Mouse (Mus musculus): ENCODE data around the gene Zswim4.

Gene Zswim4

DNA sequence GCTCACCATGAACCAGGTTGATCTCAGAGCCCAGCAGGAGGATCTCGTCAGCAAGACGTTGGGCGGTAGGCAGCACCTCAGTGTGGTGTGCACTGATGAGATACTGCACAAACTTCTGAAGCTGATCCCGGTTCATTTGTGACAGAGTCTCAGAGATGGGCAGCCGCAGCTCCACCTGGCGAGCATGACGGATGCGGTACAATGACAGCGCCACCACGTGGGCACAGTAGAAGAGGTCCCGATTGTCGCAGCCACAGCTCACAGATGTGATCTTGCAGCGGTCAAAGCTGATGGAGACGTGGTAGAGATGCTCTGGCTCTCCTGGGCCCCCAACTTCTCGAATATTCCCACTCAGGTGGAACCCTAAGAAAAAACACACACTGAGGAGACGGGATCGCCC is 6.1 kb downstream of the Zswim4 start:
- no peak for DNase-seq (ENCODE audit: extremely low read depth, low read depth, low spot score)

DNA sequence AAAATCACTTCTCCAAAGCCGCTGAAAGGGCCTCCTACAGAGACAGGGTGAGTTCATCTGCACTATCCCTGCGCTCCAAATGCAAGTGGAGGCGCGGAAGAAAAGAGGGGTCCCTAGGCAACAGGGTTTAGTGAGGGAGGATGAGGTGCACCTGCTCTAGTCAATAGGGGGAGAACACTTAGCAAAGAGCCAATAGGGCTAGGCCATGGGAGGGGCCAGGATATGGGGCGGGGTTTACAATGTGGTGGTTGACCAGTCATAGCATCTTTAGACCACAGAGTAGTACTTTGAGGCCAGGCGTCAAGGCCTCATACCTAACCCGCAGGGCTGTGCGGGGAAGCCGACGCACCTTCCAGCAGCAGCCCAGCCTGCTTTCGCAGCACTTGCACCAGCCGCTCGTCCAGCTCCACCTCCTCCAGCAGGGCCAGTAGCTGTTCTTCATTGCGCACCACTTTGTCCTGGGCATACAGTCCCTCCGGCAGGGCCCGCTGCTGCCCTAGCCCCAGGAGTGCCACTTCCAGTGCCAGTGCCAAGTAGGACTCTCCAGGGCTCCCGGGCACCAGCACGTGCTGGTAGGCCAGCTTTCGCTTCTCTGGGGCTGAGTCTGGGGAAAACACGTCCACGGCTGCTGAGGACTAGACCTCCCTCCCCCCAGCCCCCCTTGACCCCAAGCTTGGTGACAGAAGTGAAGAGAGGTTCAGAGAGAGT is 13.4 kb downstream of the Zswim4 start:
- no peak for DNase-seq (ENCODE audit: extremely low read depth, low read depth, low spot score)

DNA sequence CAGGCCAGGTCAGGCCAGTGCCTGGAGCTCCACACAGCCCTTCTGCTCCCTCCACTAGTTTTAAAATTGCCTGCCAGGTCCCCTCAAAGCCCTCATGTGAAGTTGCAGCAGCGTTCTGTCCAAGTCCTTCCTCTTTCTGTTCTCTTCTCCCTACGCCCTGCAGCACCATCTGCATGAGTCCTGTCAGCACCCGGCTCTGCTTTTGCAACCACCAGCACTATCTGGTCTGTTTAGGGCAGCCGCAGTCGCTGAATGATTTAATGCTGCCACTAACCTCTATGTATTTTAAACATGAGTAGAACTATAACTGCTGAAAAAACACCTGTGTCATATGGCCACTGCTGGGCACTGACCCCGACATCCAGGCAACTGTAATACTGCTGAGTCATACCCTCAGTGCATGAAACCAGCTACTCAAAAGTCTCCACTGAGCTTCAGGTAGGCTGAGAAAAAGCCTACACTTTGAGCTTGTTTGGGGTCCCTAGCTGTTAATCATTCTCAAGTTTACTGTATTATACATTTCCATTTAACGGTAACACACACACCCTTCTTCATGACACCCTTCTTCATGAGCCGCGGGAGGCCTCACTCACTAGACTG is 14.2 kb downstream of the Zswim4 start:
- no peak for DNase-seq (ENCODE audit: extremely low read depth, low read depth, low spot score)

DNA sequence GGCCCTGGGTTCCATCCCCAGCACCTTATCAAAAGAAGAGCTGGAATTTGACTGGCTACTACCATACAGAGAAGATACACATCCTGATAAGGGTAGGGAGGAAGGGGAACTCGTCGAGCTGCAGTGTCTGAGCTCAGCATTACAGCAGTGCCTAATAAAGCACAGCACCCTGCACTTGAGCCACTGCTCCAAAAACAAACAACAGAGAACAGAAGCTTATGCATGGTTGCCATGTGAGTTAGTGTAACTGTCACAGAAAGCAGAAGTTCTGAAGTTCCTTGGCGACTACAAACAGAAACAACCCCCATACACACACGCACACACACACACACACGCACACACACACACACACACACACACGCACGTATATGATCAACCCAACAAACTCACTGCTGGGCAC is 16.8 kb downstream of the Zswim4 start:
- DNase-seq (ENCODE audit: extremely low read depth, low read depth, low spot score): no peak

DNA sequence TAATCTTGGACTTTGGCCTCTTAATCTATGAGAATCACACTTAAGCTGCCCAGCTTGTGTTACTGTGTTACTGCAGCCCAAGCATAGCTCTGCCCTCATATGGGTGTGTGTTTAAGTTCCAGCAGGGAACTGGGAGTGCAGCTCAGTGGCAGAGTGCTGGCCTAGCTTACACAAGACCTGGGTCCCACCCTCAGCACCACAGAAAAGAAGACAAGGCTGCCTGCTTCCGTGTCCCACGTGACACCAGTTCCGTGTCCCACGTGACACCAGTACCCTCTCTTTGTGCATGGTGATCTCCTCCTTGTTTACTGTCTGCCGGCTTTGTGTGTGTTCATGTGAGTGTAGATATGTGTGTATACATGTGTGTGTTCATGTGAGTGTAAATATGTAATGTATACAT is 18.7 kb downstream of the Zswim4 start:
- DNase-seq (ENCODE audit: extremely low read depth, low read depth, low spot score): no peak

DNA sequence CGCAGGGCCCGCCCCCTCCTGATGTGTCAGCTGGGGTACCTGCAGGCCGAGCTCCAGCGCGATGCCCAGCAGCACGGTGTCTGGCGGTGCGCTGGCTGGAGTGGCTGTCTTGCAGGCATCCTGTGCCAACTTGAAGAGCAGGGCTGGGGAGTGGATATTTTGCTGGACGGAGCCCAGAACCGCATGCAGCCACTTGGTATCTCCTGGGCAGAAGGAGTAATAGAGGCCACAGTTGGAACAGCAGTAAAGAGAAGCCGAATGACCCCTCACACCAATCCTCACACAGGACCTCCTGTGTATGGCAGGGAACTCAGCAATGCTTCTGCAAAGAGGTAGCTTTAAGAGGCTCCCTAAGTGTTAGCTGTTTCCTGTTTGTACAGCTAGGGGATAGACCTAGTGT is 19.6 kb downstream of the Zswim4 start:
- no peak for DNase-seq (ENCODE audit: extremely low read depth, low read depth, low spot score)

DNA sequence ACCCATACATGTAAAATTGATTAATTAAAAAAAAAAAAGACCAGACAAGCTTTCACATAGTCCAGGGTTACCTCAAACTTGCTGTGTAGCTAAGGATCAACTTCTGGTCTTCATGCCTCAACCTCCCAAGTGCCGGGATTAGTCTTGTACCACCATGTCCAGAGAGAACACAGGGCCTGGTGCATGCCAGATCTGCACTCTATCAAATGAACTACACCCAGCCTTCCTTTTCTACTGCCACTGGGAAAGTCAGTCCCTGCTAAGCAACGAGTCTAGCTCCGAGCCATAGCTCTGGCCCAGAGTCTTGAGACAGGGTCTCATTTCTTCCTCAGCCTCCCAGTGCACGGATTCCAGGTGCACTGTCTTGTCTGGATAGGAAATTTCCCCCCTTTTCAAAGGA is 23.6 kb downstream of the Zswim4 start:
- DNase-seq (ENCODE audit: extremely low read depth, low read depth, low spot score): no peak

DNA sequence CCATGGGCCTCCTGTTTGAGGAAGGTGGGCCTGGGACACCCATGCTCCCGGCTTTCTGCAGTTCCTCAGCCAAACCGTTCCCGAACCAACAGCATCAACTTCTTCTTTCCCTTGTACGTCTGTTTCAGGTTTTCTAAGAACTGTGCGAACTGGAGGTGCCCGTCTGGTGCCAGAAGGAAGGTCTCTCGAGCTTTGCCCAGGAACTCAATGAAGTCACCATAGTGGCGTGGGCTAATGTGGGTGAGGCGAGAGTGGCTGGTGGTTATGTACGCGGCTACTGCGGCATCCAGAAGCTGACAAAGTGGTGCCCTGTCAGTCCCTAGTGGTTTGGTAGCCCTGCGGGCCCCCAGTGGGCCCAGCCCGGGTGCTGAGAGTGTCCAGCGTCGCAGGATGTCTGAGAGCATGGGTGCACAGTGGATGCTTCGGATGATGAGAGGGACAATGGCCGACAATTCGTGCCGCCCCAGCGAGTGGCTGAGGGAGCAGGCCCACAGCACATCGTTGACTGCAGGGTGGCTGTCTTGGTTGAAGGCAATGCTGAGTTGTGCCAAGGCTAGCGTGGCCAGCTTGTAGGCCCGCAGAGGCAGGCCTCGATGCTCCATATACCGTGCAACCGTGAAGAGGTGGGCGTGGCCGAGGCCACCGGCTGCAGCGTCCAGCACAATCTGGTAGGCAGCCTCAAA is 24.8 kb downstream of the Zswim4 start:
- no peak for DNase-seq (ENCODE audit: extremely low read depth, low read depth, low spot score)

DNA sequence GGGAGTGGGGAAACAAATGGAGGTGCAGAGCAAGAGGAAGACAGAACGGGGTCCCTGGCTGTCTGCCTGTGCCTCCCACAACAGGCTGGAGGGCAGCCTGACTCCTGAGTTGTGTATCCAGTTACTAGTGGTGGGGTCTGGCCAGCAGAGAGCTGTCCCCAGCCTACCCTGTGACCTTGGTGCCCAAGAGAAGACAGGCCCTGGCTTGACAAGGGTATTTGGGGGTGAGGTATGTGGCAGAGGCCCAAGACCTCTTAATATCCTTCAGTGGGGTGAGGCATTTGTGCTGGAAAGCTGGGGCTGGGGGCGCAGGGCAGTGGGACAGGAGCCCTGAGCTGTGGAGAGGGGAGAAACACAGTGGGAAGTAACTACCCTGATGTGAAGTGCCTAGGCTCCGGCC is 25.7 kb downstream of the Zswim4 start:
- no peak for DNase-seq (ENCODE audit: extremely low read depth, low read depth, low spot score)

DNA sequence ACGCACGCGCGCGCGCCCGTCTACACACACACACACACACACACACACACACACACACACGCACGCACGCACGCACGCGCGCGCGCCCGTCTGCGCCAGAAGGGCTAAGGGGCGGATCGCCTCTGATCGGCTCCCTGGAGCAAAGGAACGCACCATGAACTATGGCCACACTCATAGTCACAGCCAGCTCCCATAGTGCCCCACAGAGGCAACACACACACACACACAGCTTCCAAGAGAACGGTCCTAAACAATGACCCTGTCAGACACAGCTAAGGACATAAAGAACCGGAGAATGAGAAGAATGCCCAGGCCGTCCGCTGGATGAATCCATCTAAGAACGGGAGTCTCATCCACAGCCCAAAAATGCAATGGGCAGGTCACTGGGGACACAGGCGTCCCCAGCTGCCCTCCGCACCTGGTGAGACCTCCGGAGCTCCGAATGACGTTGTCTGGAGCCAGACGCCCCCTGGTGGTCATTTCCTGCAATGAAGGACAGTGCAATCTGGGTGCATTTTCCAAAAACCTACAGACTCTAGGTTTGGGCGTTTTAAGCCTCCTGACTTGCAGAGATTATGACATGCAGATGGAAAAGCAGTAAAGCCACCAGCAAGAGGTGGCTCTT is 26.6 kb downstream of the Zswim4 start:
- no peak for DNase-seq (ENCODE audit: extremely low read depth, low read depth, low spot score)

DNA sequence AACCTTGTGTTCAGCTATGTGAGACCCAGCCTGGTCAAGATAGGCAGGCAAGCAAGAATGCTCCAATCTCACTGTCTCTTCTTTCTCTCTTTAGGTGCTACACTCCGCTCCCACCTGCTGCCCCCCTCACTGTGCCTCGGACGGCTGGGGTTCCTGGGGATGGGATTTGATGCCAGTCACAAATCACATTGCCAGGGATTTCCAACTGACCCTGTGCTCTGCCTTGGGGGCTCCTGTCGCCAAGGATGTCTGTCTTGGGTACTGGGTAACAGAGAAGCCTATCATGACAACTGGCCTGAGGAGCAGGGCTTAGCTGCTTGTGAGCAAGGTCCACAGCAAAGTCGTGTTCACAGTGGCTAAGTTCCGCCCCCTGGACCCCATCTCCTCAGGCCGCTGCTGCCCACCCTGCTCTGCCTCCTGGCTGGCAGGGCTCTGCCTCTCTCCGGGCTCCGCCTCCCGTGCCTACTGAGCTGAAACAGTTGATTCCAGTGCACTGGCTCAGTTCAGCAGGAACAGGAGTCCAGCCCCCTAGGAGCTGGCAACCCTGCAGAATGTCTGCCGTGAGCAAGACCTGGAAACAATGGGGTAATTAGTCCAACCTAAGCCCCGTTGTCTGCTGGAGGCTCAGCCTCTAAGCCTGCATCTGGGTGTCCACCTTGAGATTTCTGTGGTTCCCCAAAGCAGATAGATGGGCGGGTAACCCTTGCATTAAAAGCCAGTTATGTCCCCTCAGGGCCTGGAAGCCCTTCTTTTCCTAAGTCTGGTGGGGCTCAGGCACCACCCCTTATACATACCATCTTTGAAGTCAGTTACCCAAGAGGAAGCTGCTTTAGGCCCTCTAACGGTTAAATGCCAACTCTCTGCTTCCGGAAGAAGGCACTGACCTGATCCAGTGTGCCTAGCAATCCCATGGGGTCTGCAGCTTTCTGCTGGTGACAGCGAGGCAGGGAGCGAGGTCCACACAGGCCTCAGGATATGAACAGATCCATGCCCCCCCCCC is 28.2 kb downstream of the Zswim4 start:
- no peak for DNase-seq (ENCODE audit: extremely low read depth, low read depth, low spot score)

DNA sequence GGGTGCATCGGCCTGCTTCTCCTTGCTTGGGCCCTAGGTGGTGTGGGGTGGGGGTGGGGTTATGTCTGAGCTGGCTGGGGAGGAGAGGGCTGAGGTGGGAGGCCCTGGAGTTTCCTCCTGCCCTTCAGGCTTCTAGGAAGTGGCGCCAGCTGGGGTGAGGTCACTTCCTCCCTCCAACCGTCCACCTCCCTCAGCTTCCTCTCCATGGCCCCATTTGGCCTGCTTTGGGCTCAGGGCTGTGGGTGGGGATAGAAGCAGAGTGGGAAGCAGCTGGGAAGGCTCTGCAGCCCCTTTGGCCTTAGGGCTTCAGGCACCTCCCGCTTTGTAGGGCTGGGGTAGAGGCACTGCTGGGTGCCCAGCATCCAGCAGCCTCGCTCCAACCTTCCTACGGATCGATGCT is 29.0 kb downstream of the Zswim4 start:
- DNase-seq (ENCODE audit: extremely low read depth, low read depth, low spot score): no peak

DNA sequence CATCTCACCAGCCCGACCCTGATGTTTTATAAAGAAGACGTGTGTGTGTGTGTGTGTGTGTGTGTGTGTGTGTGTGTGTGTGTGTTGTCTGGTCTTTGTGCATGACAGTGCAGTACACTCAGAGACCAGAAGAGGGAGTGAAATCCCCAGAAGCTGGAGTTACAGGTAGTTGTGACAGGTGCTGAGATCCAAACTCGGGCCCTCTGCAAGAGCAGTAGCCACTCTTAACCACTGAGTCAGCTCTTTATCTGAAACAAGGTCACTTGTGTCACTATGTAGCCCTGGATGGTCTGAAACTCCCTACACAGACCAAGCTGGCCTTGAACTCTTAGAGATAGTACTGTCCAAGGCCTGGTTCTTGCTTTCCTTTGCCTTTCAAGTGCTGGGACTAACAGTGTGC is 30.2 kb downstream of the Zswim4 start:
- no peak for DNase-seq (ENCODE audit: extremely low read depth, low read depth, low spot score)

DNA sequence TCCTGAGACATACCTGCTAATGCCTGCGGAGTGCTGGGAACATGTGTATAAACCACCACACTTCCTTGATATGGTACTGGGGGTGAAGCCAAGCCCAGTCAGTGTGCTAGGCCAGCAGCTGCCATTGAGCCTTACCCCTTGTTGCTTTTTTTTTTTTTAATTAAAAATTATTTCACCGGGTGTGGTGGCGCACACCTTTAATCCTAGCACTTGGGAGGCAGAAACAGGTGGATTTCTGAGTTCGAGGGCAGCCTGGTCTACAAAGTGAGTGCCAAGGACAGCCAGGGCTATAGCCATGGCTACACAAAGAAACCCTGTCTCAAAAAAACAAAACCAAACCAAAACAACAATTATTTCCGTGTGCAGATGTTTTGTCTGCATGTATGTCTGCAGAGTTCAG is 31.8 kb downstream of the Zswim4 start:
- no peak for DNase-seq (ENCODE audit: extremely low read depth, low read depth, low spot score)

DNA sequence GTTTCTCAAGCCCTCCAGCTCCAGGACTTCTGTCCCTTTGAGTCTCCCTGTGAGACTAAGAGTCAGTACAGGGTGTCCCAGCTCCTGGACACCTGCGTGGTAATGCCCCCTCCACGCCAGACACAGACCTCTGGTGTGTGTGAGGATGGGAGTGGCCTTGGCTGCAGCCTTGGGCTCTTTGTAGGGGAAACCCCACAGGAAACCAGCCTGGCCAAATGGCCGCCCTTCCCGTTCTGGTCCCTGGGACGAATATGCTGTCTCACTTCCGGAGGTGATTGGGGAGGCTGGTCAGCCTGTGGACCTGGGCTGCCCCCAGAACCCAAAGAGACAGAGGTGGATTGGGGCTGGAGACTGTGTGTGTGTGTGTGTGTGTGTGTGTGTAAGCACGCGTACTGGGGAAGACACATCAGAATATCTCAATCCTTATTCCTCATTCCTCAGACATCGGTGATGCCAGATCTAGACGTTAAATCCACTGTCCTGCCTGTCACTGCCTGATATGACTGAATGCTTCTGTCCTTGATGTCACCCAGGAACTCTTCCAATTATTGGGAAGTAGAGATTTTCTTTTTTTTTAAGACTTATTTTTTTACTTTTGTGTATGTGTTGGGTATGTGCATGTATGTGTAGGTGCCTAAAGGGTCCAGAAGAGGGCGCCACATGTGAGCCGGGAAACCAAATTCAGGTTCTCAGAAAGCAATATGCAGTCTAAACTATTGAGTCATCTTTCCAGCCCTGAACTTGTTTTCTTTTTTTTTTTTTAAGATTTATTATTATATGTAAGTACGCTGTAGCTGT is 32.7 kb downstream of the Zswim4 start:
- no peak for DNase-seq (ENCODE audit: extremely low read depth, low read depth, low spot score)

DNA sequence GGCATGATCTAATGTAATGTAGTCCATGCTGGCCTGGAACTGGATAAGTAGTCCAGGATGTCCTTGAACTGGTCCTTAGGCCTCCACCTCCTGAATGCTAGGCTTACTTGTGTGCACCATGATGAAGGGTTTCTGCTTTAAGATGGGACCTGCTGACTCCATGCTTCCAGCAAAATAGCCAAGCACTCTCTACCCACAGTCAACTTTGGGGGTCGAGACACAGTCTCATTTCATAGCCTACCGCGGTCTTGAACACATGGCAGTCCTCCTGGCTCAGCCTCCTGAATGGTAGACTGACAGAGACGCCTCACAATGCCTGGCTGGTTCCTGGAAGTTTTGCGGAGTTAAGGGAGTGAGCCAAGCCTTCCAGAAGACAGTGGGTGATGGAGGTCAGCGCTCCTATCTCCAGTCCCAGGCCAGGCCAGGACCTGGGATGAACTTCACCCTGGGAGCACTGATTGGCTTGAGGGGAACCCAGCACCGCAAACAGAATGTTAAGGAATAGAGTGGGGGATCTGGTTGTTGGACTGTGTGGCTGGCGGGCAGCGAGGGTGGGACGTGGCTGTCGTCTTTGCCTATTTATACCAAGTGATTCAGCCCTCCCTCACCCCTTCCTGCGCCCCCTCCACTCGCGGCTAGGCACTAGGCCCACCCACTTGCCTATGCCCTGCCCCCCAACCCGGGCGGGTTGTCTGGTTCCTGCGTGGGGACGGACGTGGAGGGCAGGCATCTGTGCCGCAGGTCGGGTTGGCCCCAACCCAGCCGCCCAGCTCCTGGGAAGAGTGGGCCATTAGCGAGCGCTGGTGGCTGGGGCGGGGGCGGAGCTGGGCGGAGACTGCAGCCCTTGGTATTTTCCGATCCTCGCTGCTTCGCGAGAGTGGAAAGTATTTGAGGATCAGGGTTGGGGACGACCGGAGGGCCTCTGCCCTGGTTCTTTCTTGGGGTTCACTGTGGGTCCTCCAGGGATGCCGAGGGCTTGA is 33.6 kb downstream of the Zswim4 start:
- DNase-seq (ENCODE audit: extremely low read depth, low read depth, low spot score): no peak

DNA sequence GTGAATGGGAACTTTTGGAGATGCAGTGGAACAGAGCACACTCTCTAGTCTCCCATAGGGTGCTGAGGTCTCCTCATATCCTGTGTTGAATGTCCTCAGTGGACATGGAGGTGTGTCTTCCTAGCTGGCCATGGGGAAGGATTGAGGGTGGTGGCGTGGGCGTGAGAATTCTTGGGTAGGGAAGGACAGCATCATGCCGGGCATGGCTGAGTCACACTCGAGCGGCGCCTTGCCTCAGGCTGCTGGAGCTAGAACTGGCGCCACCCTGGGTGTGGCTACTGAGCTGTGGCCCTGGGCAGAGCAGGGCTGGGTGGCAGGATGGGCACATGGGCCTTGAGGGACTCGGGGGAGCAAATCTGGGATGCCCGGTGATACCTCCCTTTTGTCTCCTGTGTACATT is 34.4 kb downstream of the Zswim4 start:
- DNase-seq (ENCODE audit: extremely low read depth, low read depth, low spot score): peak; percentile 52

DNA sequence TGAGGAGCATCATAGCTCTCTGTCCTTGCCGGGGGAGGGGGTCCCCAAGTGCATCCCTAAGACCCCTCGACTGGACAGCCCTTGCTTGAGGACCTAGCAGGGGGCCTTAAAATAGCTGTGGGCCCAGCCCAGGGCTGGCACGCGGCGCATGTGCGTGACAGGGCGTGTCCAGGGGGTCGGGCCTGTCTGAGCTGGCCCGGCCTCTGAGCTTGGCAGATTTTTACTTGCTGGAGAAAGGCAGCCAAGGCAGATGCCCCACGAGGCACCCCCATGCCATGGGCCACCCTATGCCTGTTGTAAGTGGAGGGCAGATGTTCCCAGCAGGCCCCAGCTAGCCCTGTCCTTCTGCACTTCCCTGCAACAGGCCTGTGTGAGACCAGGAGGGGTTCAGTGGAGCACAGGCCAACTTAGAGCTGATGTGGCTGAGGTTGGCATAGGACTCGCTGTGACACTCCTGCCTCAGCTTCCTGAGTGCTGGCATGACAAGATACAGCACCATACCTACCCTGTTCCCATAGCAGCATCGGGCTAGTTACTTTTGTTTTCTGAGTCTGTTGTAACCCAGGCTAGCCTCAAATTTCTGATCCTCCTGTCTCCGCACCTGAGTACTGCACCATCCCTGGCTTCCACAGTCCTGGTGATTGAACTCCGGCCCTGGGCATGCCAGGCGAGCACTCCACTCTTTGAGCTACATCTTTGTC is 35.2 kb downstream of the Zswim4 start:
- DNase-seq (ENCODE audit: extremely low read depth, low read depth, low spot score): no peak
